Mouse (Mus musculus) ES-E14 (cell line): ENCODE data around the gene Dapl1.

Experiments used
- CHD2 ChIP-seq: IDR thresholded peaks from 2 replicates; pipeline ENCODE4 v1.6.1; 2014; ENCODE audit warnings: mild to moderate bottlenecking, low read depth, low read length, inconsistent platforms
- MAFK ChIP-seq: IDR thresholded peaks from 2 replicates; pipeline ENCODE4 v1.6.1; 2014; ENCODE audit warnings: mild to moderate bottlenecking, low read depth, low read length, inconsistent platforms; ENCODE audit not compliant: insufficient read depth
- ZC3H11A ChIP-seq: IDR thresholded peaks from 2 replicates; pipeline ENCODE4 v1.6.1; 2012; ENCODE audit warnings: low read depth, mild to moderate bottlenecking, inconsistent platforms, low read length, borderline replicate concordance
- ZNF384 ChIP-seq: IDR thresholded peaks from 2 replicates; pipeline ENCODE4 v1.6.1; 2012; ENCODE audit warnings: low read depth, low read length, inconsistent platforms

GRCm38 (mm10) chr2:59466358-59466757 is 18.1 kb upstream of the Dapl1 start:
- TF ChIP-seq MAFK: no peak
- no peak for TF ChIP-seq ZC3H11A
- TF ChIP-seq ZNF384: no peak
- TF ChIP-seq CHD2: no peak
